Mouse (Mus musculus) bone marrow, adult 2 months (tissue): Measurements from ENCODE around the gene Dbndd2.

Experiments
- CTCF ChIP-seq: fragments of 200-500 bp; IDR thresholded peaks from 2 replicates; pipeline ENCODE4 v1.5.1; 2011; ENCODE audit warnings: low read length, control low read depth; ENCODE audit not compliant: control insufficient read depth, insufficient read depth
- POLR2A ChIP-seq: fragments of 200-500 bp; IDR thresholded peaks from 2 replicates; pipeline ENCODE4 v1.6.1; 2011; ENCODE audit warnings: low read depth, mild to moderate bottlenecking, control low read depth, low read length, borderline replicate concordance; ENCODE audit not compliant: control insufficient read depth

DNA sequence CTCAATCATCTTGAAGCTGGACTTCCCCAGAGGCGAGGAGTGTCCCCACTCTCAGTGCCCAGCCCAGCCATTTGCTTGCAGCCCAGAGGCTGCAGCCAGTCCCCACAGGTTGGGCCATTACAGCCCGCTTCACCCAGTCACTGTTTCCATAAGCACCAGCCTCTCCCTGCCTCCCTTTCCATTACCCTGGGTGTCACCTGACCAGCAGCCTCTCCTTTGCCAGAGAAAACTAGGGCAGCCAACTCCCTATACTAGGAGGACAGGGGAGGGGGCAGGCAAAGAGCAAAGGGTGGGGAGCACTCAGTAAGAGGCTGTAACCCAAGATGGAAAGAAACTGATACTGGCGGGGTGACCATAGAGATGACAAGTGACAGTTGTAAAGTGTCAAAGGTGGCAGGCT lies 48.9 kb upstream of the Dbndd2 start:
- no peak for TF ChIP-seq CTCF
- TF ChIP-seq POLR2A, result no peak
